Mouse (Mus musculus) liver, embryonic 15.5 days (tissue): Measurements from ENCODE around the gene Hdhd3. TPM values are rescaled to one million over a fixed set of nuclear protein-coding genes. Genes with fewer than 3 reads are reported as not detected.

Source experiments
- ATAC-seq: fragments of 200-750 bp; cut with Nextera tagmentation; 2 replicates; pipeline ENCODE4 v1.8.0; 2017; ENCODE audit warnings: moderate number of reproducible peaks, mild to moderate bottlenecking, moderate library complexity; ENCODE audit not compliant: insufficient read depth
- H3K27ac ChIP-seq: fragments of 300-500 bp; sonication (generic); replicated peaks from 2 replicates; pipeline ENCODE4 v1.5.1; 2015; ENCODE audit warnings: mild to moderate bottlenecking, inconsistent platforms
- H3K27me3 ChIP-seq: fragments of 300-500 bp; sonication (generic); 2 replicates; pipeline ENCODE4 v1.6.1; 2015; ENCODE audit warnings: mild to moderate bottlenecking, inconsistent platforms
- H3K36me3 ChIP-seq: fragments of 300-500 bp; sonication (generic); replicated peaks from 2 replicates; pipeline ENCODE4 v1.6.1; 2015; ENCODE audit warnings: moderate library complexity, mild to moderate bottlenecking, inconsistent platforms
- H3K4me1 ChIP-seq: fragments of 300-500 bp; sonication (generic); replicated peaks from 2 replicates; pipeline ENCODE4 v1.6.1; 2015; ENCODE audit warnings: inconsistent platforms
- H3K4me2 ChIP-seq: fragments of 300-500 bp; sonication (generic); 2 replicates; pipeline ENCODE4 v1.6.1; 2015; ENCODE audit warnings: moderate library complexity, mild to moderate bottlenecking, inconsistent platforms
- H3K4me3 ChIP-seq: fragments of 300-500 bp; sonication (generic); replicated peaks from 2 replicates; pipeline ENCODE4 v1.5.1; 2015; ENCODE audit warnings: mild to moderate bottlenecking, inconsistent platforms
- H3K9ac ChIP-seq: fragments of 300-500 bp; sonication (generic); 2 replicates; pipeline ENCODE4 v1.6.1; 2015; ENCODE audit warnings: moderate library complexity, mild to moderate bottlenecking, inconsistent platforms
- H3K9me3 ChIP-seq: fragments of 300-500 bp; sonication (generic); replicated peaks from 2 replicates; pipeline ENCODE4 v1.6.1; 2016; ENCODE audit warnings: inconsistent platforms
- WGBS: fragments of 180-500 bp; shearing (Covaris S2); methylation state at CpG from one replicate; pipeline ENCODE4 v1.1.7; 2015; ENCODE audit warnings: mixed read lengths; ENCODE audit not compliant: insufficient replicate concordance; 5-methylcytosine and 5-hydroxymethylcytosine counted together
- polyA plus RNA-seq: library from polyadenylated mRNA; unstranded; fragments of >200 nt; fragmentation: Nextera tagmentation; extraction: Ambion mirVana; gene quantifications from 2 replicates; pipeline ENCODE4 v1.2.1, GENCODE M21; 2015

Hdhd3 gene
- polyA plus RNA-seq, result 7.8 and 9.6 TPM in 2 replicates

DNA sequence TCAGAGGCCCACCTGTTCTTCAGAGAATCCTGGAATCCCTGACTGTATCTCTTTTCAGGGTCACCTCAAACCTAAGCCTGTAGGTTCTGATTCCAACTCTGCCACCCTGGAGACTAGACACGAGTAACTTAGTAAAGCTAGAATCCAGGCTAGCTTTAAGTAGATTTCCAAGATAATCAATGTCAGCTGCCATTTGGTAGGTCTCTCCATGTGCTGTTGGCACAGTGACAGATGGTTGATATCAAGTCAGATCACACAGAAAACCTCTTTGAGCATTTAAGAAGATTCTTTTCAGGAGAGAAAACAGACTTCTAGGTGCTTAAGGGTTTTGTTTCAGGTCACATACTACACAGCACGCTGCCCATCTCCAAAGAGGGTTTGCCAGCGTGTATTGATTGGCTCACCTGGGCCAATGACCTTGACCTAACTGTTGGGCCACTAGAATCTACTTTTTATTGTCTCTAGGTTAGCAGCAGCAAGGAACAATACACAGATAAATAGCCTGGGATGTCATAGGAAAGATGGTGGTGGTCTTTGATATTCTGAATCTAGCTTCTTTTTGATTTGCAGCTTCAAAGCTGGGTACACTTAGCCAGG, at the start of gene Hdhd3:
Gene Hdhd3, minus strand, starts transcription at position 94 of the 597 bp plus-strand sequence.
- Histone ChIP-seq H3K27me3 (no peaks in the 10 kb centered on the region), H3K27ac (peak within 1 kb of the TSS; percentile 60), H3K4me3 (peak within 1 kb of the TSS; percentile 83), H3K36me3 (peaks cover 16% of the 10 kb centered on the region), H3K4me2 (peak within 1 kb of the TSS; percentile 92), H3K9ac (peak within 1 kb of the TSS; percentile 76), H3K9me3 (no peaks in the 10 kb centered on the region), H3K4me1 (peaks cover 59% of the 10 kb centered on the region)
- WGBS, result 67% methylated on average over 3 of the region's 3 CpGs
- ATAC-seq, result no peak

DNA sequence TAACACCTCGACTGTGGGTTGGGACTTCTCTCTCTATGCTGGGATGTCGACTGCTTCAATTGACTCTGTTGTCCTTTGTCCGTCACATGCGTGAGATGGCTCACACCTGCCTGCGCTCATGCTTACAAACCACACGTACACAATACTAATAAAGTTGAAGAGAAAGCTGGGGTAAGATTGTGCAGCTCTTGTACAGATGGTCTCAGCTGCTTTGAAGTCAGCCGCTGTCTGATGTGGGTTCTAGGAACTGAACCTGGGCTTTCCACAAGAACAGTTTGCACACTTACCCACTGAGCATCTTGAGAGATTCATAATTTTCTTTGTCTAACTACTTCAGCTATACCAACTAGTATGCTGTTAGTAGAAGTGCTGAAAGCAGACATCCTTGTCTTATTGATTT, 48.7 kb upstream of the Hdhd3 start:
- 64% methylated on average over 7 of the region's 7 CpGs for WGBS

DNA sequence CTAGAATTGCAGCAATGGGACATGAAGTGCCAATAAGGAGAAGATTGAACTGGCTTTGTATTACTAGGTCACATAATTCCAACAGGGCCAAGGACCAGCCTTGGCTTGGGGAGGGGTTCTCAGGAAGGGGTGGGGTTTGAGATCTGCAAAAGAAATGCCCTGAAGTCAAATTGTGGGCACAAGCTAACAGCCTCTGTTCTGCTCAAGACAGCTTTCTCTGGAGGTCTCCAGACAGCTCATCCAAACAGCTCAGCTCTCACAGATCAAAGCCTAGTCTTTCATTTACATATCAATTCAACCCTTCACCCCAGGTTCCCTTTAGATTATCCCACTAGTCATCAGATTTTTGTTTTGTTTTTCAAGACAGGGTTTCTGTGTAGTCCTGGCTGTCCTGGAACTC, 41.5 kb upstream of the Hdhd3 start:
- H3K4me3 ChIP-seq, result no peak overlapping the region
- no peaks in the 10 kb centered on the region for H3K27me3 ChIP-seq
- no peak overlapping the region for H3K27ac ChIP-seq
- H3K9me3 ChIP-seq, result no peaks in the 10 kb centered on the region
- no peaks in the 10 kb centered on the region for H3K36me3 ChIP-seq
- H3K9ac ChIP-seq, result no peak overlapping the region
- H3K4me2 ChIP-seq, result no peak overlapping the region
- H3K4me1 ChIP-seq, result no peaks in the 10 kb centered on the region
- ATAC-seq, result no peak

More for the DNA sequence above, 48.7 kb upstream of the Hdhd3 start:
- Histone ChIP-seq H3K4me3 (no peak overlapping the region), H3K36me3 (no peaks in the 10 kb centered on the region), H3K4me2 (no peak overlapping the region), H3K9me3 (no peaks in the 10 kb centered on the region), H3K9ac (no peak overlapping the region), H3K4me1 (no peaks in the 10 kb centered on the region), H3K27ac (no peak overlapping the region), H3K27me3 (peaks cover 3% of the 10 kb centered on the region; the same call in 1 of the 2 replicates)
- ATAC-seq, result no peak

GRCm38 (mm10) chr4:62543782-62544181, 40.5 kb upstream of the Hdhd3 start:
- 64% methylated on average over 6 of the region's 6 CpGs for WGBS
- ATAC-seq, result no peak
- H3K36me3 ChIP-seq, result no peaks in the 10 kb centered on the region
- no peak overlapping the region for H3K4me3 ChIP-seq
- H3K4me1 ChIP-seq, result no peaks in the 10 kb centered on the region
- H3K9ac ChIP-seq, result no peak overlapping the region
- no peak overlapping the region for H3K27ac ChIP-seq
- H3K9me3 ChIP-seq, result no peaks in the 10 kb centered on the region
- no peaks in the 10 kb centered on the region for H3K27me3 ChIP-seq
- no peak overlapping the region for H3K4me2 ChIP-seq

- H3K9ac ChIP-seq, result no peak overlapping the region
- no peaks in the 10 kb centered on the region for H3K27me3 ChIP-seq
- no peak overlapping the region for H3K27ac ChIP-seq
- no peak overlapping the region for H3K4me3 ChIP-seq
- H3K9me3 ChIP-seq, result no peaks in the 10 kb centered on the region
- no peaks in the 10 kb centered on the region for H3K4me1 ChIP-seq
- H3K36me3 ChIP-seq, result no peaks in the 10 kb centered on the region
- WGBS, result 74% methylated on average over 3 of the region's 3 CpGs
- no peak overlapping the region for H3K4me2 ChIP-seq
- ATAC-seq, result no peak
Measured at GRCm38 (mm10) chr4:62541802-62542201, 38.5 kb upstream of the Hdhd3 start.

DNA sequence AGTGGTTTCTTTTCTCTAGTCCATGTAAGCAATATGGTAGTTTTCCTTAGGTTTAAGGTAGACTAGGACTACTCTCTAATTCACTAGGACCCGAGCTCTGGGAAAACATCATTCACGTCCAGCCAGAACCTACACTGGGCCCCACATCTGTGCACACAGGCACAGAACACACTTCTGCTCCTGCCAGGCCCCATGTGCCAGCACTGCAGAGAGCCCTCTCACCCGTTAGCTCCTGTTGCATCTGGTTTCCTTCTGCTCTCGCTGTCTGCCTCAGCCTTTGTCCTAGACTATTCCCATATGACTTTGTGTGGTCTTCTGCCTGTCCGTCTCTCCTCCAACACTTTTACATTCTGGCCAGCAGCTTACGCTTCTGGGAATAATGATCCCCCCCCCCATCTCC, 30.5 kb upstream of the Hdhd3 start:
- WGBS, result 63% methylated on average over 6 of the region's 6 CpGs
- H3K4me1 ChIP-seq, result peaks cover 5% of the 10 kb centered on the region
- H3K27ac ChIP-seq, result no peak overlapping the region
- no peak overlapping the region for H3K4me3 ChIP-seq
- no peaks in the 10 kb centered on the region for H3K9me3 ChIP-seq
- H3K36me3 ChIP-seq, result no peaks in the 10 kb centered on the region
- 0 out of 2 replicates have a peak, but pooled peaks cover 5% of the 10 kb centered on the region for H3K27me3 ChIP-seq
- H3K4me2 ChIP-seq, result no peak overlapping the region
- ATAC-seq, result no peak
- no peak overlapping the region for H3K9ac ChIP-seq

GRCm38 (mm10) chr4:62527655-62528054, 24.4 kb upstream of the Hdhd3 start:
- peaks cover 29% of the 10 kb centered on the region for H3K4me1 ChIP-seq
- 23% methylated on average over 4 of the region's 4 CpGs for WGBS
- 0 out of 2 replicates have a peak, but pooled peaks cover 5% of the 10 kb centered on the region for H3K27me3 ChIP-seq
- H3K9ac ChIP-seq, result no peak overlapping the region
- no peaks in the 10 kb centered on the region for H3K9me3 ChIP-seq
- no peak for ATAC-seq
- no peak overlapping the region for H3K27ac ChIP-seq
- H3K36me3 ChIP-seq, result peaks cover 13% of the 10 kb centered on the region
- H3K4me3 ChIP-seq, result no peak overlapping the region
- no peak overlapping the region for H3K4me2 ChIP-seq

DNA sequence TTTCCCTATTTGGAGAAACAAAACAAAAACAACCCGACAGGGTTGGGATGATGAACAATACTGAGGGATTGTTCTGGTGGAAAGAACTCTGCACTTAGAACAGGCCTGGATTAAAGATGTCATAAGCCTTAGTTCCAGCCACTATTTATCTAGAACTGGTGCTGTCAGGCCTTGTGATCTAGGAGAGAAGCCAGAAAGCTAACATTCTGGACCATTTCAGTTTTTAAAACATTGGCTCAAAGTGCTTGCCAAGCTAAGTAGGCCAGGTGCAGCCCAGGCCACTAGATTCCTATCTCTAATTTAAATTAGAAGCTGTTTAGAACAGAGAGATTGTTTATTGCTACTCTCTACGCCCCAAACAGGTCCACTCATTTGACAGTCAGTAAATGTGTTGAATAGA, 23.0 kb upstream of the Hdhd3 start:
- Histone ChIP-seq H3K4me2 (no peak overlapping the region), H3K27me3 (0 out of 2 replicates have a peak, but pooled peaks cover 5% of the 10 kb centered on the region), H3K36me3 (peaks cover 26% of the 10 kb centered on the region), H3K4me3 (no peak overlapping the region), H3K27ac (no peak overlapping the region), H3K9ac (no peak overlapping the region), H3K9me3 (no peaks in the 10 kb centered on the region), H3K4me1 (peaks cover 37% of the 10 kb centered on the region)
- WGBS, result 46% methylated on average over 2 of the region's 2 CpGs
- no peak for ATAC-seq

DNA sequence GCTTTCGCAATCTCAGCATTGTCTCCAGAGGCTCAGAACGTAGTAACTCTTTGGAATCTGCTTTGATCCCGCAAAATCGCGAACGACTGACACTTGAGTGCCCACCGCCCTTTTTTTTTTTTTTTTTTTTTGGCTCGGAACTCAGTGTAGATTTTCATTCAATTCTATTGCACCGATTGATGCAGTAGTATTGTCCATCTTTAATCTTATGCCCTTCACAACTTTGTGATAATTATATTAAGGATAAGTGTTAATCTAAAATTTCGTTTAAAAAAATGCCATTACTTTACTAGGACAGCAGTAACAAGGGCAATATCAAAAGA, 22.2 kb upstream of the Hdhd3 start:
- H3K27ac ChIP-seq, result no peak overlapping the region
- no peaks in the 10 kb centered on the region for H3K27me3 ChIP-seq
- peak overlapping the region; percentile 88 for H3K4me2 ChIP-seq
- H3K4me3 ChIP-seq, result peak overlapping the region; percentile 76
- WGBS, result 1% methylated on average over 10 of the region's 10 CpGs
- H3K9me3 ChIP-seq, result no peaks in the 10 kb centered on the region
- ATAC-seq, result no peak
- H3K9ac ChIP-seq, result no peak overlapping the region
- H3K4me1 ChIP-seq, result peaks cover 40% of the 10 kb centered on the region
- H3K36me3 ChIP-seq, result peaks cover 26% of the 10 kb centered on the region

DNA sequence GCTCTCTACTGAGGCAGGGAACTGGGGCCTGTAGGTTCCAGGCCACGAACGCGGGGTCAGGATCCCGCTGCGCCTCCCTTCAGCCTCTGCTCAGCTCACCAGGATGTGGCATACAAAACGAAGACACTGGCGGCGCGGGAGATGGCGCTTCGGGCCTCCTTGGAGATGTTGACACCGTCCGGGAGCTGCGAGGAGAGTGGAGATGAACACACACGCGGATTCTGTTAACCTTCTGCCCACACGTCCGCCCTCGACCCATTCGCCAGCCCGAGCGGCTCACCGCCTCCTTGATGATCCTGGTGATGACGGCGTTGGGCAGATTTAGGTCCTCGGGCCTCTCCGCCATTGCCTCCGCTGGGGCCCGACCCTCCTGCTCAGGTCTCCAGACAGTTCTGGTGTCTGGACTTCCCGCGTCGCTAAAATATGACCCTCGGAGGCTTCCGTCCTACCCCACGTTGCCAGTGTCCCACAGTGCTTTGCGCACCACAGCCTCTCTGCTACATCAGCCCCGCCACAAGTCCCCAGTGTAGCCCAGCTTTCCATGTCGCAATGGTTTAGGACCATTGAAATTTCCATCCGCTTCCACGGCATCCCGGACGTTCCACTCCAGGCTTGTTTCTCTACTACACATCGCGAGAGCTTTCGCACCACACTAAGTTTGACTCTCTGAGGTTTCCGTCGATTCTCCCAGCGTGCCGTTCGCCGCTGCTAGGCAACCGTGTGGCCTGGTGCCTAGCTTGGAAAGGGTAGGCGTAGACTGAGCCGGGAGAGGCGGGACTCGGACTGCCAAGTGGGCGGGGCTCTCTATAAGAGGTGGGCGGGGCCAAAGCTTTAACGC, 21.6 kb upstream of the Hdhd3 start, which contains the start of the genes Pole3 and 4933430I17Rik:
Gene Pole3, minus strand, starts transcription at position 418 of the 838 bp plus-strand sequence.
Gene 4933430I17Rik, plus strand, starts transcription at position 719 of the 838 bp plus-strand sequence.
- under 1% methylated on average over 59 of the region's 59 CpGs for WGBS
- H3K4me1 ChIP-seq, result peaks cover 45% of the 10 kb centered on the region

DNA sequence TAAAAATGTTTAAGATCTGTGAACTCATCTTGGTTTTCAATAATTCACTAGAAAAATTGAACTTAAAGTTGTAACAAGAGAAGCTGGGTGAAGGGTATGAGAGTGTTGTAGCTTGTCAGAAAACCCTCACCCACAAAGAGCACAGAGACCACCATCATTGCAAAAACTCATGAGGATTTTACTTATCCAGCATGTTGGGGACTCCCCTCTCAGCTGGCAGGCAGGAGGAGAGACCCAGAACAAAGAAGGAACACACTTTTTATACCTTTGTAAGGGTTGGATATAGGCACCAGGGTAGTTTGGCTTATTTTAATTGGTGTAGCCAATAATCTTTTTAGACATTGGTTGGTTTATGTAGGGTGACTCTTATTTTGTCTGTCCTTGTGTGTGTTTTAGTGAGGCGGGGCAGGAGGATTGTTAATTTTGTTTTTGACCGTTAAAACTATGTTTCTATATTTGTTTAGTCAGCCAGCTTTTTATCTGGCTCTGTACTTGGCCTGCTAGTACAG, 17.7 kb upstream of the Hdhd3 start:
- peaks cover 73% of the 10 kb centered on the region for H3K4me1 ChIP-seq
- no peak overlapping the region for H3K9ac ChIP-seq
- WGBS, result 53% methylated on average over 2 of the region's 2 CpGs
- peak overlapping the region; percentile 79 for H3K4me3 ChIP-seq
- peaks cover 26% of the 10 kb centered on the region for H3K36me3 ChIP-seq
- H3K27ac ChIP-seq, result peak overlapping the region; percentile 99
- H3K27me3 ChIP-seq, result no peaks in the 10 kb centered on the region
- no peak for ATAC-seq
- no peaks in the 10 kb centered on the region for H3K9me3 ChIP-seq
- H3K4me2 ChIP-seq, result peak overlapping the region; percentile 90

More for the DNA sequence above, 21.6 kb upstream of the Hdhd3 start, which contains the start of the genes Pole3 and 4933430I17Rik:
- Histone ChIP-seq H3K36me3 (peaks cover 26% of the 10 kb centered on the region), H3K4me2 (peak within 1 kb of the TSS; percentile 88), H3K27me3 (no peaks in the 10 kb centered on the region), H3K9ac (peak within 1 kb of the TSS; percentile 87), H3K4me3 (peak within 1 kb of the TSS; percentile 76), H3K9me3 (no peaks in the 10 kb centered on the region), H3K27ac (peak within 1 kb of the TSS; percentile 88)
- ATAC-seq, result peak; percentile 97
